Mouse (Mus musculus) CH12.LX (cell line): ENCODE measurements at regions not wholly inside any gene's neighbourhood (a gene's known extent, or its start where the extent isn't known, plus 50 kb on each side); places are given as distances from the start of the nearest gene placed in this dataset.

Experiments
- CHD1 ChIP-seq: IDR thresholded peaks from 2 replicates; pipeline ENCODE4 v1.6.1; 2012; ENCODE audit warnings: low read depth, low read length, improper control_type of control experiment, inconsistent platforms
- CHD2 ChIP-seq: IDR thresholded peaks from 2 replicates; pipeline ENCODE4 v1.6.1; 2011; ENCODE audit warnings: low read length, improper control_type of control experiment
- POLR2A ChIP-seq: IDR thresholded peaks from 2 replicates; pipeline ENCODE4 v1.6.1; 2011; ENCODE audit warnings: low read depth, mild to moderate bottlenecking, improper control_type of control experiment, low read length
- ZC3H11A ChIP-seq: IDR thresholded peaks from 2 replicates; pipeline ENCODE4 v1.6.1; 2012; ENCODE audit warnings: low read depth, mild to moderate bottlenecking, inconsistent platforms, low read length, improper control_type of control experiment

DNA sequence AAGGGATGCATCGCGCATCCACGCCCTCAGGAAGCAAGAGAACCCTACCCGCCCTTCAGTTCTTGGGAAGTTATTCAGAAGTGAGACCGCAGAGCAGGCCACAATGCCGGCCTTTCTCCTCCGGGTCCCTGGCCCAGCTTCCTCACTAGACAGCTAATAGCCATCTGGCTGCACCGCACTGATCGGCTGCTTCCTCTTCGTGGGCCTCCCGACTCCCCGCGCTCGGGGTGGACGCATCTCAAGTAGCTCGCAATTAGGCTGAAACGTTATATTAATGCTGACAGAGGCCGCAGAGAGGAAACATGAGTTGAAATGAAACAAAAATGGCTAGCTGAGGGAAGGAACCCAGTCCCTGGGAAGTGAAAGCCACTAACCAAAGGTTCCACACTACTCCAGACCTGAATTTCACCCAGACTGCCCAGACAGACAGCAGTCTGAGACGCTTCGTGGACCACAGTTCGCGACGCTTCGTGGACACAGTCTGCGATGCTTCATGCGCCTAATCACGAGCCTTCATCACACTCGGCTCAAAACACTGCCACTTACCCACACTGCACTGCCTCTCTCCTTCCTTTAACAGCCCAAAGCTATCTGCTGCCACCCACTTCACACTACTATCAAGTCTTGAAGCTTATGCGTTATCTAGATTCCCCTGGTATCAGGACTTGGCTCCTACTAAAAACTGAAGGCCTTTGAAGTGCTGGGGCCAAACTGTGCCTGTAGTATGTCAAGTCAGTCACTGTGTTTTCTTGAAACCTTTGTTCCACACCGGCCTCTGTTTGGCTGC lies 170.0 kb upstream of the Rpl34 start:
- no peak for TF ChIP-seq ZC3H11A
- TF ChIP-seq POLR2A = no peak
- TF ChIP-seq CHD2 = no peak
- no peak for TF ChIP-seq CHD1
